Mouse (Mus musculus) ovary, postnatal 36 days (tissue): ENCODE results near the gene Siglecg.
"Not testable (repeated sequence)": the region's sequence is repeated elsewhere in the genome, so short reads cannot be mapped to it uniquely, and the experiment has no call there.

Experiments used
- DNase-seq: peaks from one replicate; pipeline ENCODE4 v3.0.0; 2022; ENCODE audit warnings: low spot score, mixed read lengths

Siglecg gene

DNA sequence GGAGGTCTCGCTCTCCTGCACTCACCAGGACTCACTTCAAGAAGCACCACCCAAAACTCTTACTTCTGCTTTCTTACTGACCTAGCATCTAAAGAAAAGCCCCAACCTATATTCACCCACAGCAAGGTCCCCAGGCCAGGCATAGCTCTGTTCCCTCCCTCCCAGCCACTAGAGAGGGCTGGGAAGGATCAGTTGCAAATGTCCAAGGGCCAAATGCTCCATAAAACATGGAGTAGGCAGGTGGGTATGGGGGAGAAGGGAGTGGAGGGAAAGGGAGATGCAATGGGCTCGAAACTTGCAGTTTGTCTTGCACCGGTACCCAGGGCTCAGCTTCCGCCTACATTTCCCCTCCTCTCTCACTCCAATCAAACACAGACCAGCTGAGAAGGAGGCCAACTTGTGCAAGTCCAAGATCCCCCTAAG lies at the start of gene Siglecg:
Gene Siglecg (plus strand): TSS at position 74 of the 423 bp plus-strand sequence.
- DNase-seq, result no peak

DNA sequence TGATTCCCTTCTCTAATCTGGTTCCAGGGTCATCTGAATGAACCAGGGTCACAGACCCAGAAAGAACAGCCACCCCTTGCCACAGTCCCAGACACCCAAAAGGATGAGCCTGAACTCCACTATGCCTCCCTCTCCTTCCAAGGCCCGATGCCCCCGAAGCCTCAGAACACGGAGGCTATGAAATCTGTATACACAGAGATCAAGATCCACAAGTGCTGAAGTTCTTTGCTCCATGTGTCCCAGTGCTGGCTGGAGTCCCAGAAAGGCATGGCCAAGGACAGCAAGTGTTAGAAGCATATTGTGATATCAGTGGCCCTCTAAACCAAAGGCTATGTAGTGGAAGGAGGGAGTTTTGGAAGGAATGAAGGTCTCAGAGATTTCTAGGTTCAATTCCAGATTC lies 49.4 kb upstream of the Siglecg start:
- DNase-seq, result peak; percentile 54

GRCm38 (mm10) chr7:43361442-43361841 lies 46.6 kb upstream of the Siglecg start:
- no peak for DNase-seq

- no peak for DNase-seq
These were observed 46.0 kb upstream of the Siglecg start for GRCm38 (mm10) chr7:43362021-43362420.

DNA sequence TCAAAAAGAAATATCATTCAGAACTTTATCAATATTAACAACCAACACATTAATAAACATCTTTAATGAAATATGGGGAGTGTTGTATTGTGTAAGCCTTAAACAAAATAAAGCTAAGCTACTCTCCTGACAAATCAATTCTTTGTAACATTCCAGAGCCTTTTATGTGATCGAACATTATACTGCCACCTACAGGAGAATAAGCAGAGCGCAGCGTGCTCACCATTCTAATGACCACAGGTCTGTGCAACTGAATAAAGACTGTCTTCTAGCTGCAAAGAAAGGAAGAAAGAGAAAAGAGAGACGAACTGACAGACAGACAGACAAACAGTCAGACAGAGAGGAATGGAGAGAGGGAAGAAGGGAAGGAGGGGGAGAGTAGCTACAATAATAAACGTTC lies 29.8 kb upstream of the Siglecg start:
- DNase-seq, result no peak

DNA sequence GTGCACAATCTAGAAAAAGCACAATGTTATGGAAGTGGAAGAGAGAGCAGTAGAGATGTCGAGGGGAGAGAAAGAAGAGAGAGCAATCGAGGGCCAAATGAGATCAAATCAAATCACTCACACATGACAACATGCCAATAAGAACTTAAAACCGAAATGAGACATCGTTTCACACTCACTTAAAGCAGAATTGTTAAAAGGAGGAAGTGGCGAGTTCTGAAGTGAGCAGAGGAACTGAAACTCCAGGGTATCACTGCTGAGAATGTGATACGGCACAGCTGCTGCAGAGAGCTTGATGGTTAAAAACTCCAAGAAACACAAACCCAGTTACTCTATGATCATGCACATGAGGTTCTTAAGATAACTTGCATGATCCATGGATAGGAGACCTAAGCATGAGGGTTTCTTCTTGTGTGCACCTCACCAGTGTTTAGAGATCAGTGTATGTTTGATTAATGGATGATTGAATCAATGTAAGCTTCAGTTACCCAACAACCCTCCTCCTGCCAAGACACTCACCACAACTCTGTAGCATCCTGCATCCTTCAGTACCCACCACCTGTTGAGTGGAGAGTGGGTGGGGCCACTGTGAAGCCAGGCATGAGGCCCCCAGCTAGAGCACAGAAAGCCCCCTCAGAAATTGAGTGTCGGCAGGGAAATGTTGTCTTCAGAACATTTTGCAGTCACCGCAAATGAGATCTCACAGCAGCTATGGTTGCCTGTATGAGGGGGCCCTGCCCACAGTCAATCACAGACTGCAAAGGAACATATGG lies 15.5 kb upstream of the Siglecg start:
- no peak for DNase-seq

DNA sequence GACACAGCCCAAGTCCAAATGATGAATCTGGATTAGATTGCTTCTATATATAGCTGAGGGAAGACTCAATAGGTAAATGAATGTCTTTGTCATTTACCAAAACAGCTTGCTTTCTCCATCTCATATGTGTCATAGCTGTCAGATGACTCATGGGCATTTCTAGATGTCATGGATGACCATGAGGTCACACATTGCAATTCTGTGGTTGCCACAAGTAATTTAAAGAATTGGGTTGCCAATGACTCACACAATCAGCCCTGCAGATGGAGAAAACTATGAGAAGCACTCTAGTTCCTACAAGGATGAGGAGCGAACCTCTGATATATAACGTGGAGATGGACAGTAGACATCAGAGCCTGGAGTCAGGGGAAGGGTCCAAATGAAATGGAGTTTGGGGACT lies 8.5 kb upstream of the Siglecg start:
- DNase-seq, result no peak

- no peak for DNase-seq
These were observed 5.3 kb upstream of the Siglecg start for GRCm38 (mm10) chr7:43402718-43403117.

- no peak for DNase-seq
These were observed 431 bp upstream of the Siglecg start for GRCm38 (mm10) chr7:43407573-43407972.

- no peak for DNase-seq
These were observed 1.1 kb downstream of the Siglecg start for GRCm38 (mm10) chr7:43409084-43409483.

GRCm38 (mm10) chr7:43411724-43412123 lies 3.7 kb downstream of the Siglecg start:
- not testable (repeated sequence) for DNase-seq

- DNase-seq, result no peak
These were observed 9.3 kb downstream of the Siglecg start for GRCm38 (mm10) chr7:43417298-43417697.

- peak; percentile 81 for DNase-seq
These were observed 15.1 kb downstream of the Siglecg start for GRCm38 (mm10) chr7:43422995-43423617.

DNA sequence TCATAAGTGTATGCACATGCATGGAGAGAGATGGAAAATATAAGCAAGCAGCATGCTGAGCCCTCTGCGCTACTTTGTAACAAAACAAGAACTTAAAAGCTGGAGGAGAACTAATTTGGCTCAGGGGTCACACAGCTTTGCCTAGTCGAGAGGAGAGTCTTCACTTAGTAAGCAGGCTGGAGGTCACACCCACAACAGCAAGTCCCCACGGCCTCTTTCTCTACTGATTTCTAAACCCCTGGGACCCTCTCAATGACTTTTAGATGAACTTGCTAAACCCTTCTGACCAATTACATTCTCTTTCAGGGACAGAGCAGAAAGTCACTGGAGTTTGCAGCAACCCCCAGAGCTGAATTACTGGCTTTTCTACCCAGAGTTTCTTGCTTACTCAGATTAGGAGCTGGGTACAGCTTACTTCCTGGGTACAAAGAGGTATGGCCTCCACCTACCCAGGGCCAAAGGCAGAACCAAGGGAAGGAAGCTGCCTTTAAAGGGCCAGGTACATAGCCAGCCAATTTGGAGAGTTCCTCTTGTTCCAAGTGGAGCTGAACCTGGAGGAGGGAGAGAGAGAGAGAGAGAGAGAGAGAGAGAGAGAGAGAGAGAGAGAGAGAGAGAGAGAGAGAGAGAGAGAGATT lies 16.1 kb downstream of the Siglecg start:
- DNase-seq, result no peak

DNA sequence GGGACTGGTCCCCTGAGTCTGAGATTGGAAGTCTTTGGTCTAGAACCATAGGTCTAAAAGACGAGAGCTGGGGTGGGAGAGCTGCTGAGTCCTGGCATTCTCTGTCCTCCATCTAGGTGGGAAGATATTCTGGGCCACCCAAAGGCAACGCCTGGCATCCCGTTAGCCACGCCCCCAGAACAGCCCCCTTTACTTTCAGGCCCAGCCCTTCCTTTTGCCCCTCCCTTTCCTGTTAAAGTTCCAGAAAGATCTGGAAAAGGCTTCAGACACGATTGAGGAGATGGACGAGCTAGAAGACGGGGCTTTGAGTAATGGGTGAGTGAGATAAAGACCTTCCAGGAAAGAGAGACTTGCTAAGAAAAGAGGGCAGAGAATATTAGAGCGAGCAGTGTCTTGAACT lies 19.4 kb downstream of the Siglecg start, which contains the start of gene Lim2:
Gene Lim2 (plus strand): TSS at position 265 of the 400 bp plus-strand sequence.
- DNase-seq, result no peak

GRCm38 (mm10) chr7:43429500-43429899 lies 21.5 kb downstream of the Siglecg start:
- DNase-seq, result no peak

- no peak for DNase-seq
These were observed 24.9 kb downstream of the Siglecg start for GRCm38 (mm10) chr7:43432891-43433290.

DNA sequence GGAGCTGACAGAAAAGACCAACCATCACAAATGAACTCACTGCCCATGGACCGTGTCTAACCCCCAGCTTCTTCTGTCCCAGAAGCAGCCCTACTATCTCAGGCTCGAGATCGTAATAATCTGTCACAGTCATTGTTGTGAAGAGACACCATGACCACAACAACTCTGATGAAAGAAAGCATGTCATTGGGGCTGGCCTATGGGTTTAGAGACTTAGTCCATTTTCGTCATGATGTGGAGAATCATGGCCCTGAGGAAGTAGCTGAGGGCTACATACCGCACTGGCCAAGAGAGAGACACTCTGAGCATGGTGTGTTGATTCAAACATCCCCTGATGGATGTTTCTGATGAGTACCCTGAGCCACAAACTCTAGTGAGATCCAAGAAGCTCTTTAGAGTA lies 26.7 kb downstream of the Siglecg start:
- no peak for DNase-seq

GRCm38 (mm10) chr7:43436341-43437255 lies 28.6 kb downstream of the Siglecg start, which contains the start of gene Nkg7:
Gene Nkg7, plus strand, starts transcription at chr7:43437073.
- DNase-seq, result no peak

- no peak for DNase-seq
These were observed 30.6 kb downstream of the Siglecg start for GRCm38 (mm10) chr7:43438611-43439010.

- no peak for DNase-seq
These were observed 32.5 kb downstream of the Siglecg start, which contains the start of gene Cldnd2 for GRCm38 (mm10) chr7:43440482-43440881. Gene Cldnd2, plus strand, starts transcription at chr7:43440782.

DNA sequence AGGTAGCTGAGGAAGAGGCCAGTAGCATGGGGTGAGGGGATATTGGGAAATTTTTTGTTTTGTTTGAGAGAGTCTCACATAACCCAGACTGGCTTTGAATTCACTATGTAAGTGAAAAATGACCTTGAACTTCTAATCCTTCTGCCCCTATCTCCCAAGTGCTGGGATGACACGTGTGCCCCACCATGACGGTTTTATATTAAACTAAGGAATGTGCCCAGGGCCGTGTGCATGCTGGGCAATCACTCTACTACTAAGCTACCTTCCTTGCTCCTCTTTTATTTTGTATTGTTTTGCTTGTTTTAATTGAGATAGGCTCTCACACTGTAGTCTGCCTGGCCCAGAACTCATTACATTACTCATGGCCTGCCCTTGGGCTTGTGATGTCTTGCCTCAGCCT lies 33.1 kb downstream of the Siglecg start:
- no peak for DNase-seq
